ENCODE assay signal across 34 mouse cellular contexts in genomic region chr2:134559422-134559821, GRCm38 (mm10). TPM values are rescaled to one million over a fixed set of nuclear protein-coding genes. Genes with fewer than 3 reads are reported as not detected.
"Had no signal": no experiment of that assay in that cellular context is flagged by ENCODE, and none has a peak within 500 bp of the region (broad histone marks: within the 10 kb centered on the region; RNA-seq: fewer than 3 reads in every experiment).

No protein-coding gene starts in this region.

- H3K4me2 ChIP-seq: heart, embryonic 11.5 days; heart, embryonic 13.5 days; heart, embryonic 15.5 days; hindbrain, embryonic 13.5 days; hindbrain, embryonic 15.5 days; kidney, embryonic 15.5 days; limb, embryonic 13.5 days had no signal

- H3K4me3 ChIP-seq: gastrocnemius, adult 2 months; heart, adult 2 months; heart, embryonic 13.5 days; heart, embryonic 15.5 days; hindbrain, embryonic 13.5 days; hindbrain, embryonic 15.5 days; kidney, embryonic 15.5 days; layer of hippocampus, adult 2 months; limb, embryonic 13.5 days had no signal

- H3K4me1 ChIP-seq: heart, embryonic 13.5 days; heart, embryonic 15.5 days; hindbrain, embryonic 13.5 days; hindbrain, embryonic 15.5 days; kidney, embryonic 15.5 days; limb, embryonic 13.5 days had no signal

- H3K9ac ChIP-seq: heart, embryonic 13.5 days; heart, embryonic 15.5 days; hindbrain, embryonic 13.5 days; hindbrain, embryonic 15.5 days; kidney, embryonic 15.5 days; limb, embryonic 13.5 days had no signal

- H3K27ac ChIP-seq: gastrocnemius, adult 2 months; heart, adult 2 months; heart, embryonic 13.5 days; heart, embryonic 15.5 days; hindbrain, embryonic 13.5 days; hindbrain, embryonic 15.5 days; hindbrain, postnatal 0 days; kidney, embryonic 15.5 days; kidney, postnatal 0 days; layer of hippocampus, adult 2 months; limb, embryonic 13.5 days had no signal

- H3K9me3 ChIP-seq: hindbrain, embryonic 15.5 days had no signal

- DNase-seq: gastrocnemius, adult 2 months; gastrocnemius, postnatal 10 days; gastrocnemius, postnatal 36 days; heart, adult 11 months; heart, adult 2 months; heart, postnatal 14 days; heart, postnatal 36 days; kidney, adult 11 months; kidney, adult 2 months; kidney, adult 9 months; kidney, postnatal 14 days; kidney, postnatal 36 days; layer of hippocampus, postnatal 36 days; left cerebral cortex, postnatal 4 days had no signal

- ATAC-seq: forebrain, embryonic 16.5 days; hindbrain, postnatal 0 days; intestine, embryonic 16.5 days had no signal

- H3K27me3 ChIP-seq: heart, embryonic 13.5 days; heart, embryonic 15.5 days; hindbrain, embryonic 13.5 days; hindbrain, embryonic 15.5 days; kidney, embryonic 15.5 days; limb, embryonic 13.5 days had no signal

- H3K36me3 ChIP-seq: heart, embryonic 13.5 days; heart, embryonic 15.5 days; hindbrain, embryonic 13.5 days; hindbrain, embryonic 15.5 days; kidney, embryonic 15.5 days; limb, embryonic 13.5 days had no signal

RNA-seq across cellular contexts. Expression of gene Hao1, which starts 5.3 kb away (rescaled TPM):
- total RNA-seq: gastrocnemius, adult 2 months; gastrocnemius, postnatal 36 days; heart, adult 2 months; heart, postnatal 14 days; heart, postnatal 36 days; hematopoietic stem cell, adult 5-6 weeks; hindbrain, postnatal 0 days; layer of hippocampus, adult 2 months; layer of hippocampus, postnatal 10 days; layer of hippocampus, postnatal 36 days; left cerebral cortex, adult 18-20 months; left cerebral cortex, postnatal 25 days; left cerebral cortex, postnatal 4 days had no signal
- polyA plus RNA-seq: forebrain, embryonic 16.5 days; gonadal fat pad, adult 2 months; heart, adult 2 months; heart, embryonic 11.5 days; heart, embryonic 13.5 days; heart, embryonic 15.5 days; hindbrain, embryonic 11.5 days; intestine, embryonic 14.5 days; intestine, embryonic 16.5 days; kidney, adult 2 months; kidney, embryonic 15.5 days; limb, embryonic 11.5 days had no signal
